Mouse (Mus musculus) cerebellum, postnatal 10 days (tissue): ENCODE data around the gene Gnai2.

Source experiments
- DNase-seq, 2 experiments: peaks; one replicate each; pipeline ENCODE4 v3.0.0; 2021; ENCODE audit warnings: mixed read lengths in 2 of 2

Gene Gnai2

GRCm38 (mm10) chr9:107635279-107636028, at the start of gene Gnai2:
Gene Gnai2 (minus strand): TSS chr9:107635367.
- peak; percentile 93 to 96 for DNase-seq

GRCm38 (mm10) chr9:107682405-107682804, 47.2 kb upstream of the Gnai2 start:
- peak in 1 of 2 experiments; percentile 44 for DNase-seq

GRCm38 (mm10) chr9:107679501-107679900, 44.3 kb upstream of the Gnai2 start, which contains the start of gene Gnat1:
Gene Gnat1 (minus strand): TSS chr9:107679712.
- no peak for DNase-seq

- DNase-seq, result no peak
These were observed 43.7 kb upstream of the Gnai2 start for GRCm38 (mm10) chr9:107678861-107679260.

GRCm38 (mm10) chr9:107677819-107678526, 42.8 kb upstream of the Gnai2 start:
- DNase-seq, result peak; percentile 88 to 93

- DNase-seq, result peak; percentile 74 to 82
These were observed 42.1 kb upstream of the Gnai2 start for GRCm38 (mm10) chr9:107677091-107677784.

GRCm38 (mm10) chr9:107676302-107676701, 41.1 kb upstream of the Gnai2 start:
- DNase-seq, result no peak

- DNase-seq, result peak; percentile 84 to 85
These were observed 40.6 kb upstream of the Gnai2 start for GRCm38 (mm10) chr9:107675671-107676301.

- DNase-seq, result no peak
These were observed 39.7 kb upstream of the Gnai2 start for GRCm38 (mm10) chr9:107674609-107675429.

- DNase-seq, result no peak
These were observed 35.1 kb upstream of the Gnai2 start for GRCm38 (mm10) chr9:107670259-107670658.

GRCm38 (mm10) chr9:107669480-107669945, 34.3 kb upstream of the Gnai2 start, which contains the start of gene Slc38a3:
Gene Slc38a3 (minus strand): TSS chr9:107669530.
- DNase-seq, result no peak

GRCm38 (mm10) chr9:107668916-107669315, 33.7 kb upstream of the Gnai2 start:
- no peak for DNase-seq

GRCm38 (mm10) chr9:107668011-107668410, 32.8 kb upstream of the Gnai2 start:
- DNase-seq, result no peak

GRCm38 (mm10) chr9:107667219-107667618, 32.1 kb upstream of the Gnai2 start:
- DNase-seq, result peak; percentile 59 to 75

GRCm38 (mm10) chr9:107666751-107667205, 31.6 kb upstream of the Gnai2 start:
- peak in 1 of 2 experiments; percentile 51 for DNase-seq

GRCm38 (mm10) chr9:107665308-107665707, 30.1 kb upstream of the Gnai2 start:
- DNase-seq, result no peak

GRCm38 (mm10) chr9:107663525-107663924, 28.4 kb upstream of the Gnai2 start:
- peak; percentile 46 to 64 for DNase-seq

- no peak for DNase-seq
These were observed 27.2 kb upstream of the Gnai2 start for GRCm38 (mm10) chr9:107662342-107662741.

- no peak for DNase-seq
These were observed 25.6 kb upstream of the Gnai2 start for GRCm38 (mm10) chr9:107660777-107661176.

- DNase-seq, result peak; percentile 59 to 80
These were observed 24.8 kb upstream of the Gnai2 start for GRCm38 (mm10) chr9:107659961-107660360.

- peak; percentile 68 to 81 for DNase-seq
These were observed 24.4 kb upstream of the Gnai2 start for GRCm38 (mm10) chr9:107659551-107659950.

- no peak for DNase-seq
These were observed 22.9 kb upstream of the Gnai2 start for GRCm38 (mm10) chr9:107658096-107658495.
